Mouse (Mus musculus): Measurements from ENCODE around the gene Olfr1342.

Gene Olfr1342

DNA sequence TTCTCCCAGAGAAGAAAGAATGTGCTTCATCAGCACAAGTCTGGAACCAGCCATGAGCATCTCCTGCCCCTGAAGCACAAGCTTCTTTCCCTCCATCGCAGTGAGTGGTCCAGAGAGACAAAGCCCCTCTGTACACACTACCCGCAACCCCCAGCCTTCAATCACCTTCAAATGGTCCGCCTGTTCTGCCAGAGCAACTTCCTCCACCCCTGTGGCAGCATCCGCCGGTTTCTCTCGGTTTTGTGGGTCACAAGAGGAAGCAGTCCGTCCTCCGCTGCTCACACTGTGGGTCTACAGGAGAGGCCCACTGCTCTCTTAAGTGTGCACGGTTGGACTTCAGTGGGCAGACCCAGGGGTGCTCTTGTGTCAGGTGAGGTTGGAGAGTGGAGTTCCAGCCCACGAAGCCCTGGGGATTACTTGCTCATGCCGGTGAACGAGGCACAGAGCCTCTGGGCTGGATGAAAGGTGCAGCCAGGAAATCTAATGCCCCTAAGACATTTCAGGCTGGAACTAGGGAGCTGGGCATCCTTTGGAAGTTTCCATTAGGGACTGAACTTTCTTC, at the start of gene Olfr1342:
TSS of gene Olfr1342 (minus strand) at position 345 of the 562 bp plus-strand sequence.
- no peak for DNase-seq

- DNase-seq, result peak; percentile 32 to 52
Measured at GRCm38 (mm10) chr4:118741881-118742280, 49.3 kb upstream of the Olfr1342 start.

- no peak for DNase-seq
Measured at GRCm38 (mm10) chr4:118740988-118741698, 48.6 kb upstream of the Olfr1342 start.

- DNase-seq, result no peak
Measured at GRCm38 (mm10) chr4:118739574-118739973, 47.0 kb upstream of the Olfr1342 start.

DNA sequence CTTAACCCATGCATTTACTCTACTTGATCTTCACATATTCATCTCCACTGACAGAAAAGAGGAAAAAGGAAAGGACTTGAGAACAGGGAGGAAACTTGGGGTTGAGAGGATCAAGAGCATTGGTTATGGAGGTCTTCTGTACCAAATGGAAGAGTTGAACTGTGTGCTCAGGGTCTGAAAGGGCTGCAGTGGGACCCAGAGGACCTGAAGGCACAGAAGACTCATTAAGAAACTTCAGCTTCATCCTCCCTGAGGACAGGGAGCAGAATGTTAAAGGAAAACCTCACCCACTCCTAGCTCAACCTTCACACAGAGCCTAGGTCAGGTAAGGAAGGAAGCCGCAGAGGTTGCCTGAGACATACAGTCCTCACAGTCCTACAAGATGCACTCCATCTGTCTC, 39.3 kb upstream of the Olfr1342 start, which contains the start of gene Olfr1339:
TSS of gene Olfr1339 (plus strand) at position 301 of the 400 bp plus-strand sequence.
- no peak for DNase-seq

- no peak for DNase-seq
Measured at GRCm38 (mm10) chr4:118721742-118722483, 29.4 kb upstream of the Olfr1342 start.

- no peak for DNase-seq
Measured at GRCm38 (mm10) chr4:118719838-118720237, 27.3 kb upstream of the Olfr1342 start, which contains the start of gene Olfr1340. Olfr1340 (plus strand) TSS chr4:118720138.

GRCm38 (mm10) chr4:118711656-118712055, 19.1 kb upstream of the Olfr1342 start:
- DNase-seq, result no peak

DNA sequence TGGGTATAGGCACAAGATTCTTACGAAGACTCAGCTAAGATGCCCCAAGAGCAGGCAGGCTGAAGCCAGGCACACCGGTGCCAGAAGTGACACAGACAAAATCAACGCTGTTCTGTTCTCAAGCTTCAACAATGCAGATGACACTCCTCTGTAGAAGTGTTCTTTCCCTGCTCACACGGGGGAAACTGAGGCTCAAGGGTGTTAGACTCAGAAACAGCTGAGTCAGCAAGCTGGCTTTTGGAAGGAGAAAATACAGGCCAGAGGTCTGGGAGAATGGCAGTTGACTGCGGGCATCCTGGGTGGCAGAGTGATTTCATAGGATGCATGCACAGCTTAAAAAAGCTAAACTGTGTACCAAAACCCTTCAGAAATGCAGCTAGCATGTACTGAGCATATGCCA, 15.5 kb upstream of the Olfr1342 start:
- DNase-seq, result no peak

DNA sequence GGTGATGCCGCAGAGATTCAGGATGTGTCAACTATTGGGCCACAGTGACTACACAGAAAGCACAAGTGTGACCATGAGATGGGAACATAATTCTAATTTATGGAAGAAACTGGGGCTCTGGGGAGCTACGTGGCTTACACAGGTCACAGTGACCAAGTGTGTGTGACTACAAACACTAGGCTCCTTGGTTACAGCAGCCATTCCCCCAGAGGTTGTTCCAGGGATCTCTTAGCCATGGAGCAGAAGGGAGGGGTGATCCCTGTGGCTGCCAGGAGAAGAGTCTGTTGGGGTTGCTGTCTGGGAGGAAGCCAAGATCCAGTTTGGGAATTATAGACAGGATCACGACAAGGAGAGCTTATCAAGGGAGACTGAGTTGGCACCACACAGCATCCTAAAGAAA, 10.7 kb upstream of the Olfr1342 start, which contains the start of gene Olfr1341:
TSS of gene Olfr1341 (plus strand) at position 301 of the 400 bp plus-strand sequence.
- DNase-seq, result no peak

DNA sequence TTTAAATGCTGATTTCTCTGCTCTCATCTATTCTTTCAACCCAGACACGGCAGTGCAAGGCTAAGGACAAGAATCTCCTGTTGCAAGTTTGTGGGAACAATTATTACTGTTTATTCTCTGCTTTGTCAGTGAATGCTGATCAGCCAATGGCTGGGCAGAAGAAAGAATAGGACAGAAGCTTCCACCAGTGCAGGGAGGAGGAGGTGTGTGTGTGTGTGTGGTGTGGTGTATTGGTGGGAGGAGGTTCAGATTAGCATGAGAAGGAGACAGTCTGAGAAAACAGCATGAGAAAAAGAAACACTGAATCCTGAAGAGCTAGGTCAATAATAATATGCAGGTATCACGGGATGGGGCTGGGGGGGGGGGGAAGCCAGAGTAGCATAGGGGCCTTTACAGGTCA, 1.3 kb upstream of the Olfr1342 start:
- DNase-seq, result no peak

GRCm38 (mm10) chr4:118687086-118687485, 5.5 kb downstream of the Olfr1342 start:
- no peak for DNase-seq

GRCm38 (mm10) chr4:118658652-118659051, 33.9 kb downstream of the Olfr1342 start, which contains the start of gene Olfr62:
Olfr62 (plus strand) TSS chr4:118658952.
- no peak for DNase-seq

DNA sequence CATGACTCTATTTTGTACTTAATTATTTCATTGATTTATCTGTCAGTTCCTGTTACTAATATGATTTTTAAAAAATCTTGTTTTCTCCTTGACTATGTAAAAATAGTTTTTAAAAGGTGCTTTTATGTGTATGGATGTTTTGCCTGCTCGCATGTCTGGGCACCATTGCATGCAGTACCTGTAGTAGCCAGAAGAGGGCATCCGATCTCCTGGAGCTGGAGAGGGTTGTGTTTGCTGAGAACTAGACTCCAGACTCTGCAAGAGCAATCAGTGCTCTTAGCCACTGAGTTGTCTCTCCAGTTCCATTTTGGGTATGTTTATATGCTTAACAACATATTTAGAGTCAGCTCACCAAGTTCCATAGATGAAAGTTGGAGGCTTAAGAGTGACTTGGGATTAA, 47.3 kb downstream of the Olfr1342 start:
- DNase-seq, result peak; percentile 70 to 83

- peak; percentile 9 to 19 for DNase-seq
Measured at GRCm38 (mm10) chr4:118642346-118643190, 50.0 kb downstream of the Olfr1342 start.

Data from cerebellum, postnatal 14 days (tissue).